Mouse (Mus musculus): ENCODE measurements around the gene Clca3a2. TPM values are rescaled to one million over a fixed set of nuclear protein-coding genes. Genes with fewer than 3 reads are reported as not detected.
"Not testable (repeated sequence)": the region's sequence is repeated elsewhere in the genome, so short reads cannot be mapped to it uniquely, and the experiment has no call there.

Clca3a2 gene
- polyA plus RNA-seq, 1 experiment from 2014 or later: 0.54 TPM

- no peak overlapping the region for H3K27ac ChIP-seq
- H3K27me3 ChIP-seq (replicated peaks): no peaks in the 10 kb centered on the region
- 68% methylated on average over 11 of the region's 11 CpGs for WGBS
- no peak overlapping the region for H3K9ac ChIP-seq
- H3K4me3 ChIP-seq (replicated peaks): no peak overlapping the region
- no peak overlapping the region for H3K4me2 ChIP-seq (replicated peaks)
- no peak for ATAC-seq
- H3K4me1 ChIP-seq (replicated peaks): no peaks in the 10 kb centered on the region
- no peaks in the 10 kb centered on the region for H3K36me3 ChIP-seq
- no peaks in the 10 kb centered on the region for H3K9me3 ChIP-seq
Measured at GRCm38 (mm10) chr3:144785181-144786148, 33.8 kb downstream of the Clca3a2 start.

- ATAC-seq: no peak
- Histone ChIP-seq H3K27ac (no peak overlapping the region), H3K9ac (no peak overlapping the region), H3K4me1 (replicated peaks) (no peaks in the 10 kb centered on the region; the same call in 1 of the 2 replicates), H3K27me3 (replicated peaks) (no peaks in the 10 kb centered on the region), H3K4me3 (replicated peaks) (no peak overlapping the region), H3K4me2 (replicated peaks) (no peak overlapping the region), H3K9me3 (no peaks in the 10 kb centered on the region), H3K36me3 (no peaks in the 10 kb centered on the region)
- WGBS: 87% methylated on average over 4 of the region's 4 CpGs
Measured at GRCm38 (mm10) chr3:144765161-144765560, 54.1 kb downstream of the Clca3a2 start.

- Histone ChIP-seq H3K36me3 (no peaks in the 10 kb centered on the region), H3K9me3 (no peaks in the 10 kb centered on the region), H3K4me2 (replicated peaks) (peak overlapping the region; percentile 40), H3K4me3 (replicated peaks) (no peak overlapping the region), H3K27ac (peak overlapping the region; percentile 46; the same call in 1 of the 2 replicates), H3K9ac (no peak overlapping the region), H3K27me3 (replicated peaks) (no peaks in the 10 kb centered on the region), H3K4me1 (replicated peaks) (no peaks in the 10 kb centered on the region; the same call in 1 of the 2 replicates)
- WGBS: 17% methylated on average over 6 of the region's 6 CpGs
- peak; percentile 70 for ATAC-seq
Measured at GRCm38 (mm10) chr3:144761454-144761853, 57.8 kb downstream of the Clca3a2 start.

- 23% methylated on average over 11 of the region's 11 CpGs for WGBS
- H3K27me3 ChIP-seq (replicated peaks): no peaks in the 10 kb centered on the region
- H3K4me3 ChIP-seq (replicated peaks): no peak within 1 kb of the TSS
- H3K4me1 ChIP-seq (replicated peaks): no peaks in the 10 kb centered on the region; the same call in 1 of the 2 replicates
- ATAC-seq: peak; percentile 92
- H3K9ac ChIP-seq: no peak within 1 kb of the TSS
- H3K4me2 ChIP-seq (replicated peaks): peak within 1 kb of the TSS; percentile 40
- peak within 1 kb of the TSS; percentile 46; the same call in 1 of the 2 replicates for H3K27ac ChIP-seq
- H3K36me3 ChIP-seq: no peaks in the 10 kb centered on the region
- H3K9me3 ChIP-seq: no peaks in the 10 kb centered on the region
Measured at GRCm38 (mm10) chr3:144760592-144761309, 58.5 kb downstream of the Clca3a2 start, which contains the start of gene Clca3a1. Gene Clca3a1, minus strand, starts transcription at chr3:144760977.

GRCm38 (mm10) chr3:144759719-144760118 lies 59.6 kb downstream of the Clca3a2 start:
- H3K27ac ChIP-seq: no peak overlapping the region
- no peak overlapping the region for H3K9ac ChIP-seq
- H3K27me3 ChIP-seq (replicated peaks): no peaks in the 10 kb centered on the region
- 0 out of 2 replicates have a peak, but pooled peaks have one; percentile 7 for ATAC-seq
- H3K9me3 ChIP-seq: no peaks in the 10 kb centered on the region
- no peak overlapping the region for H3K4me3 ChIP-seq (replicated peaks)
- H3K36me3 ChIP-seq: no peaks in the 10 kb centered on the region
- WGBS: 48% methylated on average over 3 of the region's 3 CpGs
- H3K4me2 ChIP-seq (replicated peaks): no peak overlapping the region
- no peaks in the 10 kb centered on the region; the same call in 1 of the 2 replicates for H3K4me1 ChIP-seq (replicated peaks)

- not testable (repeated sequence) for H3K9me3 ChIP-seq; H3K4me1 ChIP-seq (replicated peaks); H3K9ac ChIP-seq; H3K4me2 ChIP-seq (replicated peaks); ATAC-seq; H3K27ac ChIP-seq; H3K4me3 ChIP-seq (replicated peaks); H3K36me3 ChIP-seq; H3K27me3 ChIP-seq (replicated peaks)
- WGBS: 89% methylated on average over 8 of the region's 8 CpGs
Measured at GRCm38 (mm10) chr3:144756103-144756502, 63.2 kb downstream of the Clca3a2 start.

- no peaks in the 10 kb centered on the region for H3K4me1 ChIP-seq (replicated peaks)
- ATAC-seq: peak; percentile 49; the same call in 1 of the 2 replicates
- no peak overlapping the region for H3K4me3 ChIP-seq (replicated peaks)
Measured at GRCm38 (mm10) chr3:144753120-144753519, 66.2 kb downstream of the Clca3a2 start.

GRCm38 (mm10) chr3:144749062-144749963 lies 70.0 kb downstream of the Clca3a2 start:
- H3K9ac ChIP-seq; H3K4me1 ChIP-seq (replicated peaks); H3K9me3 ChIP-seq; H3K27ac ChIP-seq; H3K4me3 ChIP-seq (replicated peaks); H3K27me3 ChIP-seq (replicated peaks); H3K36me3 ChIP-seq; ATAC-seq; H3K4me2 ChIP-seq (replicated peaks): not testable (repeated sequence)
- WGBS: 74% methylated on average over 20 of the region's 21 CpGs

More at GRCm38 (mm10) chr3:144753120-144753519, 66.2 kb downstream of the Clca3a2 start:
- Histone ChIP-seq H3K9me3 (no peaks in the 10 kb centered on the region), H3K4me2 (replicated peaks) (no peak overlapping the region), H3K27me3 (replicated peaks) (no peaks in the 10 kb centered on the region), H3K36me3 (no peaks in the 10 kb centered on the region), H3K9ac (no peak overlapping the region), H3K27ac (no peak overlapping the region)
- WGBS: 7% methylated on average over 2 of the region's 2 CpGs

GRCm38 (mm10) chr3:144747706-144748105 lies 71.6 kb downstream of the Clca3a2 start:
- ATAC-seq; H3K4me3 ChIP-seq (replicated peaks); H3K4me2 ChIP-seq (replicated peaks); H3K36me3 ChIP-seq; H3K9me3 ChIP-seq; H3K27ac ChIP-seq; H3K27me3 ChIP-seq (replicated peaks); H3K4me1 ChIP-seq (replicated peaks); H3K9ac ChIP-seq: not testable (repeated sequence)
- 38% methylated on average over 3 of the region's 3 CpGs for WGBS

Data from intestine, embryonic 15.5 days (tissue).